Mouse (Mus musculus) ES-E14 (cell line): ENCODE measurements at regions not wholly inside any gene's neighbourhood (a gene's known extent, or its start where the extent isn't known, plus 50 kb on each side); places are given as distances from the start of the nearest gene placed in this dataset.

ENCODE experiments used
- DNase-seq: peaks from one replicate; pipeline ENCODE4 v3.0.0-alpha.2; 2013; ENCODE audit warnings: low read depth, low spot score
- H3K27ac ChIP-seq: 2 replicates; pipeline ENCODE4 v1.5.1; 2012; ENCODE audit warnings: low read depth, mild to moderate bottlenecking, low read length, moderate library complexity, mixed read lengths; ENCODE audit not compliant: poor library complexity, insufficient read depth, severe bottlenecking
- H3K36me3 ChIP-seq: 2 replicates; pipeline ENCODE4 v1.6.1; 2012; ENCODE audit warnings: mild to moderate bottlenecking, low read length, moderate library complexity, mixed read lengths; ENCODE audit not compliant: control insufficient read depth, poor library complexity, insufficient read depth, severe bottlenecking
- H3K4me1 ChIP-seq, 2 experiments: fragments of 150-350 bp in 1 of 2; sonication (generic) in 1 of 2; 2 replicates each; pipeline ENCODE4 v1.6.1; 2012; ENCODE audit warnings: low read length in 2 of 2, mild to moderate bottlenecking in 1 of 2, mixed read lengths in 1 of 2; ENCODE audit not compliant: control insufficient read depth in 2 of 2, insufficient read depth in 2 of 2, poor library complexity in 1 of 2
- H3K4me3 ChIP-seq, 2 experiments: fragments of 150-350 bp in 1 of 2; sonication (generic) in 1 of 2; 2 replicates each; pipeline ENCODE4 v1.5.1; 2012; ENCODE audit warnings: low read length in 2 of 2, low read depth in 1 of 2, mild to moderate bottlenecking in 1 of 2, mixed read lengths in 1 of 2; ENCODE audit not compliant: insufficient read depth in 1 of 2, poor library complexity in 1 of 2, severe bottlenecking in 1 of 2
- H3K9ac ChIP-seq: 2 replicates; pipeline ENCODE4 v1.6.1; 2012; ENCODE audit warnings: low read depth, mild to moderate bottlenecking, low read length, mixed read lengths; ENCODE audit not compliant: poor library complexity, insufficient read depth, severe bottlenecking
- H3K9me3 ChIP-seq: fragments of 150-350 bp; sonication (generic); 2 replicates; pipeline ENCODE4 v1.6.1; 2012; ENCODE audit warnings: low read depth, mild to moderate bottlenecking, low read length; ENCODE audit not compliant: control insufficient read depth, insufficient read depth
- CHD2 ChIP-seq: IDR thresholded peaks from 2 replicates; pipeline ENCODE4 v1.6.1; 2014; ENCODE audit warnings: mild to moderate bottlenecking, low read depth, low read length, inconsistent platforms
- HCFC1 ChIP-seq: IDR thresholded peaks from 2 replicates; pipeline ENCODE4 v1.6.1; 2012; ENCODE audit warnings: low read length, inconsistent platforms, borderline replicate concordance; ENCODE audit not compliant: insufficient read depth
- MAFK ChIP-seq: IDR thresholded peaks from 2 replicates; pipeline ENCODE4 v1.6.1; 2014; ENCODE audit warnings: mild to moderate bottlenecking, low read depth, low read length, inconsistent platforms; ENCODE audit not compliant: insufficient read depth
- ZC3H11A ChIP-seq: IDR thresholded peaks from 2 replicates; pipeline ENCODE4 v1.6.1; 2012; ENCODE audit warnings: low read depth, mild to moderate bottlenecking, inconsistent platforms, low read length, borderline replicate concordance
- ZNF384 ChIP-seq: IDR thresholded peaks from 2 replicates; pipeline ENCODE4 v1.6.1; 2012; ENCODE audit warnings: low read depth, low read length, inconsistent platforms
- in situ Hi-C, 2 experiments: fragments of 600-800 bp; cut with MboI; formaldehyde crosslinking; loops; one replicate each; pipeline ENCODE4 v1.15.1; 2025; ENCODE audit warnings: low sequenced_read_pairs in 2 of 2, inconsistent platforms in 1 of 2; ENCODE audit not compliant: unreplicated experiment in 2 of 2

DNA sequence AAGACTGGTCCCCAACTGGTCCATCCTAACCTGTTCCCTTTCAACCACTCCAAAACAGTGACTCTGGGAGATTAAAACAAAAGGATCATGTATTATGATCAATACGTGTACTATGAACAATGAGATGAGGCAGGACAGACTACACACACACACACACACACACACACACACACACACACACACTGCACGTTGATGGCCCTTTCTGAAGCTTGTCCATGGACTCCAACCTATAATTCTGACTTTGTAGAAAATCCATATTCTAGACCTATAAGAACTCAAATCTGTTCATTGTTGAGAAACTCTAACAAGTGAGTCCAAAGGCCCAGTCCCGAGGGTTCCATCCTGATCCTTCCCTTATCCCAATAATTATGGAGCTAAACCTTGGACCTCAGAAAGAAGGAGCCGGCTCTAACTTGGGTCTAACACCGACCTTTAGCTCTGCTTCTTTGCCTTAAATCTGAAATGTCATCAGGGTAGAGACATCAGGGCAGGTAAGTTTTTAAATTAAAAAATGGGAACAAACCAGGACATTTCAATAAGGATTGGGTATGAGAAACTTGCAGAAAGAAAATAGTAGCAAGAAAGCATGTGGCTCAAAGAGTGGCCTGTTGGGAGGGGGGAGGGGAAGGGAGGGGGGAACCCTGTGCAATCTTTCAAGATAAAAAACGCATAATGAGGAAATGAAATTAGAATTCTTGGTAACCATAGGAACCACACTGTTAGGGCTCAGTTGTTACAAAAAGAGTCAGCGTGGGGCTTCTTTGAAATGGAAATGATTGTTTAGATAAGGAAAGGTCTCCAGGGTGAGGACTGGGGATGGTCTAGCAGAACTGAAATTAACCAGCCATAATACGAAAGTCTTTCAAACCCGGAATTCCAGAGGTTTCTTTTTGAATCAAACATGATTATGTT, 187.9 kb downstream of the Dusp6 start:
- H3K36me3 ChIP-seq = no peaks in the 10 kb centered on the region
- no peak for DNase-seq
- no peak for TF ChIP-seq HCFC1
- no peak for TF ChIP-seq CHD2
- no peak for TF ChIP-seq ZNF384
- no peak for TF ChIP-seq MAFK
- TF ChIP-seq ZC3H11A = no peak
- in situ Hi-C loops = no loop called here
- no peaks in the 10 kb centered on the region for H3K4me1 ChIP-seq
- H3K9ac ChIP-seq = no peak overlapping the region
- no peak overlapping the region for H3K4me3 ChIP-seq
- no peaks in the 10 kb centered on the region for H3K9me3 ChIP-seq
- no peak overlapping the region for H3K27ac ChIP-seq

DNA sequence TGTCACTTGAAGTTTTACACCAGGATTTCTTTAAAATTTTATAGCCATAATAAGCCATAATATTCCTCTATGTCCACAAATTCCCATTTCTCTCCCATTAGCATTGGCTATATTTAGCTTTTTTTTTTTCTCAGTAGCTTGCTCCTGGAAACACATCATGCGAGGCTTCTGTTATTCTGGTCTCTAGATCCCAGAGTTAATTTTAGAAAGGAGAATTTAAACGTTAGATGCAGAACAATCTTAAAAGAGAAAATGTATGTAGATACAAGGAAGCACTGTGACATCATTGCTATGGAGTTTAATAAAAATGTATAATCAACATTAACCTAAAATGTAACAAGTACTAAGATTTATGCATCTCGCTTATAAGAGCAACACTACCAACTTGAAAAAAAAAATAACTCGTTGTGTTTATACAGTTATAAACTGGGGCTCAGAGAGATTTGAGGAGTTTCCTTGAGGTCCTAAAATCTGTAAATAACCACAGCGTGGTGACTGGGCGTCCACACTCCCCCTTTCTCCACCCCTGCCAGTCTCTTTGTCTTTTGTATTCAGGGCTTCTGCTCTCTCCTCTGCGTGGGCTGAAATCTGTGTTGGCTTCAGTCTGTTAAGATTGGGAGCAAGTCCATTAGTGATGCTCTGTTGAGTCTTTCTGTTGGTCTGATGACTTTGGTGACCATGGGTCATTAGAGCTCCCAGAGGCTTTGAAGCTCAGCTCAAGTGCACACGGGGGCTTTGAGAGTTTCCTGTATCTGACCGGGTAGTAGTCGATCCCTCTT, 188.8 kb downstream of the Dusp6 start:
- no peak for DNase-seq
- Histone ChIP-seq H3K9me3 (no peaks in the 10 kb centered on the region), H3K4me3 (no peak overlapping the region), H3K27ac (no peak overlapping the region), H3K36me3 (no peaks in the 10 kb centered on the region), H3K4me1 (no peaks in the 10 kb centered on the region), H3K9ac (no peak overlapping the region)
- TF ChIP-seq HCFC1 = no peak
- TF ChIP-seq MAFK = no peak
- TF ChIP-seq ZC3H11A = no peak
- no peak for TF ChIP-seq CHD2
- no peak for TF ChIP-seq ZNF384
- in situ Hi-C loops = no loop called here

DNA sequence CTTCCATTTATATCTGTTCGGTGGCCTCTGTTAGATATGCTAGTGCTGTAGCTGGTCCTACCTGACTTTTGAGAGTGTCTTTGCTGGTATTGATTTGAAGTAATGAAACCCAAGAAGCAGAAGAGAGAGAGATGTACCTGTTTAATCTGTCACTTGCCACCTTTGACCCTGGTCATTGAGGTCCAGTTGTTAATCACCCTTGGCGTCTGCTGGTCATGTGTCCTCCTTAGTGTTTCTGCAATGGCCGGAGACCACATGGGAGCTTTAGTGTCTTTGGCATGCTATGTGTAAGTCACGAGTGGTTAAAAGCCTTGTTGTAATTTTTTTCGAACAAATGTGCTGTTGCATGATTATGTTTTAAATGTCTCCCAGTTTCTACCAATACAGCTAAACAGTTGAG, 193.1 kb downstream of the Dusp6 start:
- DNase-seq = no peak
- no peak overlapping the region for H3K9ac ChIP-seq
- no peak overlapping the region for H3K27ac ChIP-seq
- in situ Hi-C loops = no loop called here
- H3K4me3 ChIP-seq = no peak overlapping the region
- TF ChIP-seq MAFK (no peak), ZNF384 (no peak), ZC3H11A (no peak), HCFC1 (no peak), CHD2 (no peak)
- H3K9me3 ChIP-seq = no peaks in the 10 kb centered on the region
- H3K4me1 ChIP-seq = peaks cover 3 to 5% of the 10 kb centered on the region in 2 experiments; a peak in 2 of 4 replicates
- H3K36me3 ChIP-seq = no peaks in the 10 kb centered on the region

DNA sequence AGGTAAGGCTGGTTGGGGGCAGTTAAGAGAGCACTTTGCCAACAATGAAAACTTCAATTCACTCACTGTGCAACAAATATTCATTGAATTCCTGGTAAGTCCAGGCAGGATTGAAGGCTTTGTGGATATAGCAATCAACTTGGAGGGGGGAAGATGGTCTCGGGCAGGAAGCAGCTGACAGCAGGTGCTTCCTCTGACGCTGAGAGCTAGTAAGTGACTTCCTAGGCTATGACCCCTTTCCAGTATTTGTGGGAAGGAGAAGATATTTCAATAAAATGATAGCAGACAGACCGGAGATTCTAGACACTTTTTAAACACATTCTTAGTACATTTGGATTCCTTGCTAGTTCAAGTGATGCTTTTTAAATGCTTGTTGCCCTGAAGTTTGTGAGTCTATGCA, 195.0 kb downstream of the Dusp6 start:
- no peak overlapping the region for H3K27ac ChIP-seq
- H3K4me3 ChIP-seq = no peak overlapping the region
- no peak for DNase-seq
- H3K9ac ChIP-seq = no peak overlapping the region
- H3K9me3 ChIP-seq = no peaks in the 10 kb centered on the region
- in situ Hi-C loops = no loop called here
- TF ChIP-seq MAFK = no peak
- no peak for TF ChIP-seq ZNF384
- TF ChIP-seq HCFC1 = no peak
- TF ChIP-seq CHD2 = no peak
- no peak for TF ChIP-seq ZC3H11A
- peaks cover 9 to 12% of the 10 kb centered on the region in 2 experiments; a peak in 3 of 4 replicates for H3K4me1 ChIP-seq
- no peaks in the 10 kb centered on the region for H3K36me3 ChIP-seq
